Mouse (Mus musculus): Measurements from ENCODE around the gene Ccne1.

Ccne1 gene

DNA sequence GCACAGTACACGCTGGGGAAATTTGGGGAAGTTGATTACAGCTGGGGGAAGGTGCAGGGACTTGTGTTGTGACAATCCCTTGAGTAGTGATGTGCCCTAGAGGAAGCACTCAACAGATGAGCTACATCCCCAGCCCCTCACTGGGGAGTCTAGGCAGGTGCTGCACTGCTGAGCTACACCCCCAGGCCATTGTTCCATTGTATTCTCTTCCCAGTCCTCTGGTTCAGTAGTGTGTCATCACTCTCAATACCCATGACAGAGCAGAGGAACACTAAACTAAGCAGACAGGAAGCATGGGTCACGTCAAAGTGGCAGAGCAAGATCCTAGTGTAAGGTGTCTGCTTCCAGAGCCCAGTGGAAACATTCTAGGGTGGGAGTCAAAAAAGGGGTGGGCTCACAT is 14.2 kb downstream of the Ccne1 start:
- no peak for DNase-seq

DNA sequence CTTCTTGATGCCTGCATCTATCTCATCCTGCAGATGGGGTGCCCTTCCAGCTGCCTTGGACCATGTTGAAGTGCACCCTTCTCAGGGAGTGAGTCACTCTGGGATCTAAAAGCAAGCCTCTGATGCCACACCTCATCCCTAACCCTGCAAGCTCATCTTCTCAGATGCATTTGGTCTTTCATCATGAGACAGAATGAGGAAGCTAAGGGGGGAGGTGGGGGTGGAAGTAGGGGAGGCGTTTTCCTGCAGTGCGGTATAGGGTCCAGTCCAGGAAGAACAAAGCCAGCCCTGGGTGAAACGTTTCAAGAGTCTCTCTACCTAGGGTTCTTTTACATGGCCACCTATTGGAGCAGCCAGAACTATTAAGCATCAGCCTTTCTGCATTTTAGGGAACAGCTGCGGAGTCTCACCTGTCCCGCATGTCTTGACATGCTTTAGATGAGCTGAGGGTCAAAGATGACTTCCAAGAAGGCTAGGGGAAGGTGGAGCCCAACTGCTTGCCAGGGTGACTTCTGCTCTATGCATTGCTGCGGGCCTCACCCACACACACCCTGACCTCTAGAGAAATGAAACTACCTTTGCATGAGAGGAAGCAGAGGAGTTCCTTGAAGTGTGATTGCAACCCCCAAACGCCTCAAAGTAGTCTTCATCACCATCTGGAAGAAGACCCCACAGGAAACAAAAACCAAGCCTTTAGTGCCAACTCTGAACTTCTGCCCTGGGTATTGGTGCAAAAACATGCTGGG is 17.2 kb downstream of the Ccne1 start:
- DNase-seq: peak; percentile 22 to 29

DNA sequence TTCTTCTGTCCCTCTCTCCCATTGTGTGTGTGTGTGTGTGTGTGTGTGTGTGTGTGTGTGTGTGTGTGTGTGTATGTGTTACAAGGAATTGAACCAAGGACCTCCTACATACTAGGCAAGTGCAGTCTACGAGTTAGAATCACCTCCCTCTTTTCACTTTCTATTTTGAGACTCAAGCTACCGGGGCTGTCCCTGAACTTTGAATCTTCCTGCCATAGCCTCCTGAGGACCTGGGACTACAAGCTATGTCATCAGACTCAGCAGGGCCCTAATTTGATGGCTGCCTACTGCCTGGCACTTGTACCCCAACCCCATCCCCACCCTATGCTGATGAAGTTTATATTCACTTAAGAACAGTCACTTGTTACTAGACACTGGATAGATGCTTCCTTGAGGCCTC is 18.9 kb downstream of the Ccne1 start:
- no peak for DNase-seq

DNA sequence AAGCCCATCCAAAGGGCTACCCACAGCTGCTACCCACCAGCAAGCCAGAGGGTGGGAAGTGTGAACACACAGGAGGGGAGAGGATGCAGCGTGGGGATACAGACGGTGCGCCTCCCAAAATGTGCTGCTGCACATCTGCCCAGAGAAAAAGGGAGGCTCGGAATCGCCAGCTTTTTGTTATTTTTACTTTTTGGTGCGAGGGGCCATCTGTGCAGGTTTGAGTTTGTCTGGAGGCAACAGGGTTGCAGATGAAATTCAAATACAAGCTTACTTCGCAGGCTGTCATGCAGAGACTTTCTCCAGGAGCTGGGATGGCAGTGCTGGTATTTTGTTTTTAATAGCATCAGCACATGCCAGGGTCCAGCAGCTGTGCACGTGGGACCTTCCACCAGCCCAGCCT is 19.5 kb downstream of the Ccne1 start:
- no peak for DNase-seq

DNA sequence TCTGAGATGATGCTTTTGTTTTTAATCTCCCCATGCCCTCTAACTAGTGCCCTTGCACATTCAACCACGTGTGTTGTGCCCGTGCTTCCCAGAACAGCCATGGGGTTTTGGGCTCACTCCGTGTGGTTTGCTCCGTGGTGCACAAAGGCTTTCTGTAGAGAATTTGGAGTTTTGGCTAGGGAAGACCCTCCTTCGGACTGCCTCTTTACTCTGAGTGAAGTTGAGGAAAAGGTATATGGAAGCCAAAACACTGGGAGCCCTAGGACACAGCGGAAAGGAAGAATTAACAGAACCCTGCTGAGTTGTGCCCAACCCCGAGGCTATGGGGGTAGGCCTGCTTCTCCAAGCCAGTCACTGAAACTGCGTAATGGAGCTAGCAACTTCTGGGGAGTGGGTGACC is 20.9 kb downstream of the Ccne1 start:
- no peak for DNase-seq

DNA sequence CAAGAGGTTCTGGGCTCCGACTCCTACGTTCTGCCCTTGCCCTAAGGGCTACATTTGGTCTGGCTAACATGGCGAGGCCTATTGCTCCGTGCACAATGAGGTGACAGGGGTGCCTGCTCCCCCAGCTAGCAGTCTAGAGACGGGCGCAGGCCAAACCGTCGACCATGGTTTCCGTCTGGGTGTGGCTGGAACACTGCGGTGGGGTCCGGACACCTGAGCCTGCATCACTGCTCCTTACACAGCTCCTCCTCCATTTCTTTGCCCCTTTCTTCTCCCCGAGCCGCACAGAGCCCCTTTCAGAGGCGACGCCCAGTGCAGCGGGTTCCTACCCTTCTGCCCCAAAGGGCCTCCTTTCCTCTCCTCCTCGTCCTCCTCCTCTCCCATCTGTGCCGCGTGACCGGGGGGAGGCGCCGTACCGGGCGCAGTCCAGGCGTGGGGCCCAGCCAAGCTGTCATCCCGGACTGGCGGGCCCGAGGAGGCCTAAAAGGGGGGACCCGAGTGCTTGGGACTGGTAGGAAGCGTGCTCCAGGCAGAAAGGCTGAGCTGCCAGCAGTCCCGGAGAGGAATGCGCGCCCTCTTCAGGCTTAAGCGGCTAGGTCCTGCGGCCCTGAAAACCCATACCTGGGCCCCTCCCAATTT is 21.6 kb downstream of the Ccne1 start:
- peak; percentile 71 to 77 for DNase-seq

DNA sequence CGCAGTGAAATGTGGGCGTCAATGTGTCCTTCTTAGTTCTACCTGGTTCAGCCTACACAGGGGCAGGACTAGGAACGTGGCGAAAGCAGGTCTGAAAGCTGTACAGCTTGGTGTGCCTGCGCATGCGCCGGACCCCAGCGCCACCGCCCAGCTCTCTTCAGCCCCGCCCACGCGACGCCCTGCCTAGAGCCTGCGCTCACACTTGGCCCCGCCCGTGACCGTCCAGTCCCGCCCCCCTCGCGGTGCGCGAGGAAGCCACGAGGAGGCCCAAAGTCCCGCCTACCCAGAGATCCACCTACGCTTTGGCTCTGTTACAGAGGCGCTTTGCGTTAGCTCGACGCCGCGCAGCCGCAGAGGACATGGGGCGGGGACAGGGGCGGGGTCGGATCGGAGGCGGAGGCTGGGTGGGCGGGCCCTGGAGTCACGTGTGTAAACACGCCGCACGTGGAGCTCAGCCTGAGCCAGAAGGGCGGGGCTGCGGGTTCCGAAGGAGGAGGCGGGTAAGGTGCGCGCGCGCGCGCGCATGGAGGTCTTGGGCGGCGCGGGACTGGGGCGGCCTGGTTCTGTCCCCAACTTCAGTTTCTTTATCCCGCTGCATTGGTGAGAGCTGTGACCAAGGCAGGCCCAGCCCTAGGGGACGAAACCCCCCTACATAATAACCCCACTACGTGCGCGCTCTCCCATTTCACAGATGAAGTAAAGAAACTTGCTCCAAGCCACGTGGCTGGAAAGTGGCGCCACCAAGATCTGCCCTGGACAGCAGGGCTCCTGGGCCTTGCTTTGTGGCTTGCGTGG is 22.4 kb downstream of the Ccne1 start:
- DNase-seq: peak; percentile 100

DNA sequence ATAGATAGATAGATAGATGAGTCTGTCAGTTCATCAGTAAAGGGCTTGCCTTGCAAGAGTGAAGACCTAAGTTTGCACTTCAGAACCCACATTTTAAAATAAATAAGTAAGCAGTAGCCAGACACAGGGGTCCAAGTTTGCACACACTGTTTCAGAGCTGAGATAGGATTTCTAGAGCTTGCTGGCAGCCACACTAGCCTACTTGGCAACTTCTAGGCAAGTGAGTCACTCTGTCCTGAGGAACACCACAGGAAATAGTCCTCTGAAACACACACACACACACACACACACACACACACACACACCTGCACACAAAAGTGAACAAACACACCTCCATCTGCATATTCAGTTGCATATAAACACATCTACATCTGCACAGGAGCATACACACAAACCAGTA is 24.4 kb downstream of the Ccne1 start:
- no peak for DNase-seq

DNA sequence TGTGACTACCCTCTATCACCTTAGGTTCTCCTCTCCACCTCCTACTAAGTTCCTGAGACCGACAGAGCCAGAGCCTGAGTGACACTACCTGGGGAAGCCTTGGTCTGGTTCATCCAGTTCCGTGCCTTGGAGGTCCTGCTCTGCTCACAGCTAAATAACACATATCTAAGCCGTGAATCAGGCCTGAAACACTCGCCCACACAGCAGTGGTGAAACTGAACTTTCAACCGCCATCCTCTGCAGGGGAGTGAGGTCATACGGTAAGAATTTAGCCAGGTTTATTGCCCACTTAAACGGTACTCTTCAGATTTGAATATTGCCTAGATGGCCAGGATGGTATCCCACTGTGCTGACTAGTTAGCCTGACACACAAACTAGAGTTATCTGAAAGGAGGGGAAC is 30.1 kb downstream of the Ccne1 start:
- DNase-seq: no peak

DNA sequence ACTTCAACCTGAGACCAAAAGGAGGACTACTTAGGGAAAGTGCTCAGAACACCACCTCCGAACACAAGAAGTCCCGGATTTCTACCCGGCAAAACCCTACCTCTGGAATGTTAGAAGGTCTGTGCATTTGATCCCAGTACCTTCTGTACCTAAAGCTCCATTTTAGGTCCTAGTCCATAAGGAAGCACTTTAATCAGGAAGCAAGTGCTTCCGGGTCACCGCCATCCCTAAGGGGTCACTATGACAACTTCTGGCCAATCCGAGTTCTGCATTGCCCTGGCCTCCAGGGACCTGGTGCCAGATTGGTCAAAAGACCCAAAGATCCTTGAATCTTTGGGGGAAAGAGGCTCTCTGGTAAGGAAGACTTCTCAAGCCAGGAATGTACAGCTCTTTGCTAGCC is 31.8 kb downstream of the Ccne1 start:
- DNase-seq: no peak

DNA sequence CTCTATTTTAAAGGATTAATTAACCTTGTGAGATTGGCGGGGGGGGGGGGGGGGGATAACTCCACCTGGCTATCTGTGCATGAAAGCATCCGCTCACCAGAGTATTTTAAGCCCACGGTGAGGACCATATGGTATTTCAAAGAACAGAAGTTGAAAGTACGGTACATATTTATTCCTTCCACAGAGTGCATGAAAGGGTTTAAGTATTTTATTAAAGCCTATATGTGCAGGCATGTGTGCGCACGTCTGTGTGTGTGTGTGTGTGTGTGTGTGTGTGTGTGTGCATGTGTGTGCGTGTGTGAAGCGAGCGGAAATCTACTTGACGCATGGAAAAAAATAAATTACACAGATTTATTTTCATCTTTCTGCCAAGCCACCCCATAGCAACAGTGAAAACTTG is 32.4 kb downstream of the Ccne1 start:
- no peak for DNase-seq

DNA sequence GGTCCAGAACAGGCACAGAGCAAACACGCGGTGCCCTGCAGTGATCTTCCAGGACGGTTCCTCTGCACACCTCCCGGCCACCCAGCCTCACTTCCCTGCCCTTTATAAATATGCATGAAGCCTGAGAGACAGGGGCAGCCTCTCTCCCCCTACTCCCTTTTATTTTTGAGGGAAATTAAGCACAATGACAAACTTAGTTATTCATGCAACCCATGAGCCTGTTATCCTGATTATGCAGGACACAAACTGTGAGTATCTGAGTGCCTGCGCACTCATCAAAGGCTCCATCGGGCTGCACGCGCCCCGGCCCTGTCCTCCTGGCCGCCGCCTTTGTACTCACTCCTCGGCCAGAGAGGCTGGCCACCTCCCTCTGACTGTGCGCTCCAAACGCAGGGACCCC is 32.8 kb downstream of the Ccne1 start:
- no peak for DNase-seq

DNA sequence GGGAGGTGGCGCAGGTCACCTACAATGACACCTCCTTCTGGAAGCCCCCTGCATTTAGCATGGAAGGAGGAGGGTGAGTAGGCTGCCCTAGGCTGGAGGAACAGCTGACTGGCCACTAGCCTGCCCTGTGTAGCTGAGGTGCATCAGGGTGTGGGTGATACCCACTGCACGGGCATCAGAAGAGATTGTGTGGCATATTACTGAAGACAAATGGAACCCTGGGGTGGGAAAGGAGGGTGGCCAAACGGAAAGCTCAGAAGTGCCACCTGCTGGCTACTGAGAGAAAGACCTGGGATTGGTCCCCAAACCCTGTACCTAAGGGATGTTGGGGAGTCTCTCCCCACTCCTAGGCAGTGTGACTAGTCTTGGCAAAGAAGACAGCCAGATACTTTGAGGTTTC is 33.6 kb downstream of the Ccne1 start:
- peak; percentile 55 for DNase-seq

DNA sequence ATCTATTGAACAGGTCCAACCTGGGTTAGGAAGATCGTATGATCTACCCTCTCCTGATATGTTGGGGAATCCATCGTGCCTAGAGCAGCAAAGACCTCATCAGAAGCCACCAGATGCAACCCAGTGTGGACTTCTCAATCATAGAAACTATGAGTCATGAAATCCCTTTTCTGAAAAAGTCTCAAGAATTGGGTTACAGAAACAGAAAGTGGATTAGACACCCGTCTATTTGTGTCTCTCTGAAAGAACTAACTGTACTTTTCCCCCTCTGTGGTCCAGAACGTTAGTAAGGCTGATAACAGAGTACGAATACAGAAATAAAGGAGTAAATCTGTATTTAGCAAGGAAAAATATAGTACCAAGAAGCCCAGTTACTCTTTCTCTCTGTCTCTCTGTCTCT is 36.3 kb downstream of the Ccne1 start:
- DNase-seq: no peak

DNA sequence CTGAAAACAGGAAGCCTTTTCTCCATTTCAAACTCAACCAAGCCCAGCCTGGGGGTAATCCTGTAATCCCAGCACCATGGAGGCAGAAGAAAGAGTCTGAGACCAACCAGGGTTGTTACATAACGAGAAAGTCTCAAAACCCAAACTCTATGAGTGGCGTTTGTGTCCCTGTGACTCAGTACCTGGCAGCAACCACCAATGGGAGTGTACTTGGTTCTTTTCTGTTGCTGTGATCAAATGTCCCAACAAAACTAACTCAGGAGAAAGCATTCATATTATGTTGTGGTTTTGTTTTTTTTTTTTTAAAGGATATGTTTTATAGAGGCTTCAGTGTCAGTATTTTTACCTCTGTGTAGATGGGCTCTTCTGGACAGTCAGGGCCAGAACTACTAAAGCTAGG is 36.7 kb downstream of the Ccne1 start:
- DNase-seq: no peak

DNA sequence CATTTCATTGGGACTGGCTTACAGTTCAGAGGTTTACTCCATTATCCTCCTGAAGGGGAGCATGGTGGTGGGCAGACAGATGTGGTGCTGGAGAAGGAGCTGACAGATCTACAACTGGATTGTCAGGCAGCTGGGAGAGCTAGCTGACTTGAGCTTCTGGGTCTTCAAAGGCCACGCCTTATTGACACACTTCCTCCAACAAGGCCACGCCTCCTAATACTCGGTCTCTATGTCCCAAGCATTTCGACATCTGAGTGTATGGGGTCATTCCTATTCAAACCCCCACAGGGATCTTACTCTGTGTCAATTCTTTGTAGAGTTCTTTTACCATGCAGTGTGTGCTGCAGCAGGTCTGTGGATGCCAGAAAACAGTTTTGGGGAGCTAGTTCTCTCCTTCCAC is 42.9 kb downstream of the Ccne1 start:
- no peak for DNase-seq

DNA sequence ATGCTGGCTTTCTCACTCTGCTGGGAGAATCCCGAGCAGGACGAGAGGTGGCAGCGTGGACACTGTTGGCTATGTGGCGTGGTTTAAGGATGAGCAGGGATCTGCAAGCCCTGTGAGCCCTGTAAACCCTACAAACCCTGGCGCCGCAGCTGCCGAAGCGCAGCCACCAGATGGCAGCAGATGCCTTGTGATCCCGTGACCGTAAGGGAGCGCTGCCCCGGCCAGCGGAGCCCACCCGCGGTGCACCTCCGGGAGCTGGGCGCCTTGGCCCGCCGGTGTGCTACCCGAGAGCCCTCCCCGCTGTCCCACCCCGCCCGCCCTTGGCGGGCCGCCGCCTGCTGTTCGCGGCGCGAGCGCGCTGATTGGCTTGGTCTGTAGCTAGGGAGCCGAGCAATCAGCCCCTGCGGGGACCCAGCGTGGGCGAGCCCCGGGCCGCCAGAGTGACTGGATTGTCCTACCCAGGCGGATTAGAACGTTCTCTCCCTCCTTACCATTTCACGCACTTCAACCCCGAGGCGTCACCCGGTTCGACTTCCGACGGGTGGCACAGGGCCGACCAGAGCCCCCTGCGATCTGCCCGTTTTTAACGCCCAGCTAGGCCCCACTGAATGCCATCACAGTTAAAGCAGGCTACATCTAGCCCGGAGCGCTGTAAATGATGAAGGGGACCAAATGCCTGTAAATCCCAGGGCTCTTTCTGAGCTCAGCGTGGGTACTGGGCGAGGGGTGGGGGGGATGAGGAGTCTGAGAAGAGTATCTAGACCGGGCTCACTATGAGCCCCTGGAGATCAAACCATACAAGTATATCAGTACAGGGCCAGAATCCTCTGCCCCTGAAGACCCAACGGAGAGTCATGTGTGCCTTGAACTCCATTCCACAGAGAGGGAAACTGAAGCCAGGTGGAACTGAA is 46.0 kb downstream of the Ccne1 start:
- peak; percentile 86 to 89 for DNase-seq

DNA sequence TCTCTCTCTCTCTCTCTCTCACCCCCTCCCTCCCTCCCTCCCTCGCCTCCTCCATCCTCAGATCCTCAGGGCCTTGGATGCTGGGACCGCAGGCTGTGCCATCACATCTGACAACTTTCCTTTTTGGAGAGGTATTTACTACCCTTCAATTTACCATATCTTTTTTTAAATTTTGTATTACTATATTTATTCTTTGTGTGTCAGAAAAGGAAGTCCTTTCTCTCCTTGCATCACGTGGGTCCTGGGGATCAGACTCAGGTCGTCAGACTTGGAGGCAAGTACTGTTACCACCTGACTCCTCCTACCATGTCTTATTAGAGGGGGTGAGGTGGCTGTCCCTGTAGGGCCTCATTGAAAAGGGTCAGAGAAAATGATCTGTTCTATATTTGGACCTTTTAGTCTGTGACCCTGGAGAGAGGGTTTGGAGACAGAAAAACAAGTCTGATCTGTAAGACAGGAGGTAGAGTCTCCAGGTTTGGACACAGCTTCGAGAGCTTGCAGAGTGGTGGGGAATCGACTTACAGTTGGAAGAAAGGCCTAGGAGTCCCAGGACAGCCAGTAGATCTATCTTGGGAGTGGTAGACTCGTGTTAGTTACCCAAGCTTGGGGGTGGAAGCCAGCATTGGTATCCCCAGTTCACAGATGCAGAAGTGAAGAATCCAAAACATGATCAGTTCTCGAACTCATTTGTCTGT is 47.6 kb downstream of the Ccne1 start:
- no peak for DNase-seq

DNA sequence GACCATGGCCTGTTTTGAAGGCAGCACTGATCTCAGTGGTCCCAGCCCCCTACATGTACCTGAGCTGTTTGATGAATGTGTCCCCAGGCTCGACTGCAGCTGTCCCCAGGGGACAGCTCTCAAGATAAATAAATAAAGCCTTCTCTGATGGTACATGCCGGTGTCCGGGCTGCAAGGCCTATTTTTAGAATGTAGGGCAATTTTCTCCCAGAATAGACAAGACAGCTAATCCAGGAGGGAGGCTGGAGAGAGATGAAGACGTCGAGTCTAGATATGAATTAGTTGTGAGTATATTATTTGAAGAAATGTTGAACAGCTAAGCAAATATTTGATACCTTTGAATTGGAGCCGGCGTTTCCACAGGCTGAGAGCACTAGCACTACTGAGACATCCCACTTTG is 48.2 kb downstream of the Ccne1 start:
- no peak for DNase-seq

DNA sequence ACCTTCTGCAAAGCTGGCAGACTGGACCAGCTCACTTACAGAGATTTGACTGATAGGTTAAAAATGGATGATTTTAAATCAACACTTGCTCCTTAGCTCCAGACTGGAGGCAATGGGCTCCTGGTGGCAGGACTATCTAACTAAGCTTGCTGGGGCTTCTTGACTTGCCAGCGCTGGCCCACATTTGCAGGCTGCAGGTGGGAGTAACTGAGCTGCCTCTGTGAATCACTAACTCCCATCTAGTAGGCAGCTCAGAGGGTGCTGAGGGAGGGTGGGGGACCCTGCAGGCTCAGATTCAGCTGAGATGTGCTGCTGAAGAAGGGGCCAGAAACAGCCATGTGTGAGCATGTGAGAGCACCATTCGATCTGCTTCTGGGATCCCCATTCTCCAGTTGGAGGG is 51.3 kb downstream of the Ccne1 start:
- no peak for DNase-seq

DNA sequence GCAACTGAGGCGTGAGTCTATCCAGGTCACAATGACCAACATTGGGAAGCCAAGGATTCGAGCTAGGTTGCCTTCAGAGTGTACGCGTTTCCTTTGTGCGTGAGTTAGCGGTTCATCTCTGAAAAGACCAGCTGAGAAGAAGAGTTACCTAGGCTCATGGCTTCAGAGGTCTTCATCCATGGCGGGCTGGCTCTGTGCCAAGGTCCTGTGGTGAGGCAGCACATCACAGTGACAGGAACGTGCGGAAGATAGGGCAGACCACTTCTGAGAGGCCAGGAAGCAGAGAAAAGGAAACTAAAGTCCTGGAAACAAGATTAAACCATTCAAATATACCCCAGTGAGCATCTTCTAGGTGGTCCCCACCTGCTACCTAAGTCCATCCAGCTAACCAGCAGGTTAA is 53.1 kb downstream of the Ccne1 start:
- no peak for DNase-seq

Data from thymus, postnatal 36 days (tissue).